ENCODE assay signal across 18 mouse cellular contexts in the genomic region with DNA sequence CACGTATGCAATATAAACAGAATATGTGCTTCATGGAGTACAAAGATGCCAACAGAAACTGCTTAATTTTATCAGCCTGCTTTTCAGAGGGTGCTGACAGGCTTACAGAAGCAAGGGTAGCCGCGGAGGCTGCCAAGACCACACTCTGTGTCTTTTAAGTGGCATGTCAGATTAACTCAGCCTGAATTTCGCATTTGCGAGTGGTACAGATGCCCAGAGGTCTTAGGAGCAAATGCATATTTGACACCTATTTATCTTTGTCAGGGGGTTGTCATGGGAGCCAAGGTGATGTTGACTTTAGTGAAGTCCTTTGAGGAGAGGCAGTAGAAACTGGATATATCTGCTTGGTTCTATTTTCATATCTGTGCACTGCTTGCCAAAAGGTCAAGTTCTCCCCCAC.
DNase-seq lines count a peak whose midpoint lies in the region; ATAC-seq and TF ChIP-seq lines count a peak whose summit lies in the region.
"Had no signal": no experiment of that assay in that cellular context is flagged by ENCODE, and none has a peak within 500 bp of the region (broad histone marks: within the 10 kb centered on the region; RNA-seq: fewer than 3 reads in every experiment).

No protein-coding gene starts in this region.

- peaks cover 8% of the 10 kb centered on the region; the same call in 1 of the 2 replicates for H3K4me1 ChIP-seq in neural tube, embryonic 11.5 days (ENCODE audit: control insufficient read depth, insufficient read depth, low read length)
- peaks cover 19% of the 10 kb centered on the region for H3K4me1 ChIP-seq in heart, postnatal 0 days (ENCODE audit: control insufficient read depth, insufficient read depth)
- H3K4me1 ChIP-seq: liver, embryonic 12.5 days had no signal

- H3K27ac ChIP-seq in neural tube, embryonic 11.5 days (ENCODE audit: low read depth, low read length): no peak overlapping the region
- H3K27ac ChIP-seq in heart, postnatal 0 days (ENCODE audit: low read depth): peak overlapping the region; percentile 76
- H3K27ac ChIP-seq: forebrain, embryonic 15.5 days; hindbrain, embryonic 14.5 days; limb, embryonic 10.5 days; liver, embryonic 12.5 days; lung, embryonic 15.5 days had no signal

- H3K4me3 ChIP-seq in neural tube, embryonic 11.5 days (ENCODE audit: low read depth, low read length): no peak overlapping the region
- H3K4me3 ChIP-seq in heart, postnatal 0 days (ENCODE audit: low read depth, low read length): no peak overlapping the region
- H3K4me3 ChIP-seq: forebrain, embryonic 15.5 days; limb, embryonic 10.5 days; liver, embryonic 12.5 days; lung, embryonic 15.5 days had no signal

- ATAC-seq in neural tube, embryonic 11.5 days (ENCODE audit: insufficient read depth, low FRiP score, low TSS enrichment): no peak
- peak; percentile 96 for ATAC-seq in heart, postnatal 0 days (ENCODE audit: insufficient read depth, low read depth)
- ATAC-seq: forebrain, embryonic 15.5 days; liver, embryonic 12.5 days; Patski had no signal

- no peak for TF ChIP-seq CTCF in heart, postnatal 0 days (IDR thresholded peaks at IDR 0.05; ENCODE audit: low read depth)

- no peak overlapping the region for H3K4me2 ChIP-seq in neural tube, embryonic 11.5 days (ENCODE audit: low read depth)
- H3K4me2 ChIP-seq in heart, postnatal 0 days (ENCODE audit: low read depth, low read length): no peak overlapping the region
- H3K4me2 ChIP-seq: forebrain, embryonic 15.5 days; hindbrain, embryonic 14.5 days; liver, embryonic 12.5 days; lung, embryonic 15.5 days had no signal

- no peaks in the 10 kb centered on the region for H3K9me3 ChIP-seq in neural tube, embryonic 11.5 days (ENCODE audit: control insufficient read depth, low read length)
- H3K9me3 ChIP-seq in heart, postnatal 0 days (replicated peaks; ENCODE audit: control insufficient read depth, low read length): no peaks in the 10 kb centered on the region
- H3K9me3 ChIP-seq: forebrain, embryonic 15.5 days; limb, embryonic 10.5 days; liver, embryonic 12.5 days; lung, embryonic 15.5 days had no signal

- DNase-seq in embryo, embryonic 10.5 days (ENCODE audit: low spot score): peak; percentile 11
- no peak for DNase-seq in embryo, embryonic 11 days
- peak; percentile 10 for DNase-seq in neural tube, embryonic 11.5 days (ENCODE audit: low spot score)
- DNase-seq in neural tube, embryonic 10.5 days (ENCODE audit: extremely low spot score, low spot score): no peak
- peak; percentile 93 for DNase-seq in heart, postnatal 0 days (ENCODE audit: low spot score)
- no peak for DNase-seq in layer of hippocampus, postnatal 10 days (ENCODE audit: low spot score in 2 of 2)
- no peak for DNase-seq in kidney, postnatal 14 days
- DNase-seq in ovary, postnatal 10 days (ENCODE audit: low spot score): no peak
- DNase-seq: kidney, adult 11 months; kidney, postnatal 10 days; right cerebral cortex, adult 18-20 months; thymus, postnatal 25 days had no signal

- TF ChIP-seq EP300 in heart, postnatal 0 days (IDR thresholded peaks at IDR 0.05; ENCODE audit: low read depth): peak; percentile 85

- WGBS in neural tube, embryonic 11.5 days: 88% methylated on average over 5 of the region's 5 CpGs
- 32% methylated on average over 5 of the region's 5 CpGs for WGBS in heart, postnatal 0 days

- H3K27me3 ChIP-seq in neural tube, embryonic 11.5 days (ENCODE audit: control insufficient read depth, insufficient read depth, low read length): no peaks in the 10 kb centered on the region
- H3K27me3 ChIP-seq in heart, postnatal 0 days (ENCODE audit: control insufficient read depth, insufficient read depth, low read length): no peaks in the 10 kb centered on the region
- H3K27me3 ChIP-seq: forebrain, embryonic 15.5 days; liver, embryonic 12.5 days; lung, embryonic 15.5 days; Patski had no signal

- no peaks in the 10 kb centered on the region for H3K36me3 ChIP-seq in neural tube, embryonic 11.5 days (ENCODE audit: control insufficient read depth, insufficient read depth, low read length)
- no peaks in the 10 kb centered on the region for H3K36me3 ChIP-seq in heart, postnatal 0 days (replicated peaks; ENCODE audit: control insufficient read depth, insufficient read depth, low read length)
- H3K36me3 ChIP-seq: forebrain, embryonic 15.5 days; limb, embryonic 10.5 days; liver, embryonic 12.5 days; lung, embryonic 15.5 days had no signal

- no peak overlapping the region for H3K9ac ChIP-seq in neural tube, embryonic 11.5 days (ENCODE audit: low read length)
- no peak overlapping the region for H3K9ac ChIP-seq in heart, postnatal 0 days (replicated peaks; ENCODE audit: low read depth, low read length)
- H3K9ac ChIP-seq: forebrain, embryonic 15.5 days; hindbrain, embryonic 14.5 days; liver, embryonic 12.5 days; lung, embryonic 15.5 days had no signal

Comparison
In these comparisons a context has a peak if more than half of its experiments do, and no peak if none do; other contexts are left out.
1. DNase-seq: peak in embryo, embryonic 10.5 days (single experiment), neural tube, embryonic 11.5 days (single experiment) and heart, postnatal 0 days (single experiment); none in embryo, embryonic 11 days (single experiment), neural tube, embryonic 10.5 days (single experiment), layer of hippocampus, postnatal 10 days (0 of 2), kidney, postnatal 14 days (single experiment) and ovary, postnatal 10 days (single experiment).